Mouse (Mus musculus) midbrain, embryonic 14.5 days (tissue): ENCODE data around the gene Tfap4. TPM values are rescaled to one million over a fixed set of nuclear protein-coding genes. Genes with fewer than 3 reads are reported as not detected.

Source experiments
- polyA plus RNA-seq: library from polyadenylated mRNA; unstranded; fragments of >200 nt; fragmentation: Nextera tagmentation; extraction: Ambion mirVana; gene quantifications from 2 replicates; pipeline ENCODE4 v1.2.1, GENCODE M21; 2014

Tfap4 gene
- polyA plus RNA-seq, 1 experiment from 2014 or later = 8.9 TPM

Other genes with a start within 250 kb of the Tfap4 start
- gene Adcy9, start 139.4 kb downstream of the Tfap4 start, polyA plus RNA-seq = 5.3 and 5.8 TPM in 2 replicates
- 17.6 and 25.7 TPM in 2 replicates for gene Srl, start 18.0 kb downstream of the Tfap4 start, polyA plus RNA-seq
- gene Glis2, start 34.9 kb upstream of the Tfap4 start, polyA plus RNA-seq = 13.2 and 13.4 TPM in 2 replicates
- gene Pam16, start 65.1 kb upstream of the Tfap4 start, polyA plus RNA-seq = 171 and 207 TPM in 2 replicates
- gene Vasn, start 80.1 kb upstream of the Tfap4 start, polyA plus RNA-seq = 3.4 and 3.9 TPM in 2 replicates
- 44.8 and 55.0 TPM in 2 replicates for gene Dnaja3, start 80.1 kb upstream of the Tfap4 start, polyA plus RNA-seq
- 23.3 and 25.7 TPM in 2 replicates for gene Coro7, start 119.9 kb upstream of the Tfap4 start, polyA plus RNA-seq
- gene Nmral1, start 159.5 kb upstream of the Tfap4 start, polyA plus RNA-seq = 80.9 and 91.4 TPM in 2 replicates
- 91.6 and 96.4 TPM in 2 replicates for gene Hmox2, start 166.5 kb upstream of the Tfap4 start, polyA plus RNA-seq
- gene Cdip1, start 230.4 kb upstream of the Tfap4 start, polyA plus RNA-seq = 98.1 and 103 TPM in 2 replicates